Mouse (Mus musculus): ENCODE data around the gene Grb10.
A peak's percentile ranks its signal among the peaks of the same experiment; 100 is the strongest.

Grb10 gene

DNA sequence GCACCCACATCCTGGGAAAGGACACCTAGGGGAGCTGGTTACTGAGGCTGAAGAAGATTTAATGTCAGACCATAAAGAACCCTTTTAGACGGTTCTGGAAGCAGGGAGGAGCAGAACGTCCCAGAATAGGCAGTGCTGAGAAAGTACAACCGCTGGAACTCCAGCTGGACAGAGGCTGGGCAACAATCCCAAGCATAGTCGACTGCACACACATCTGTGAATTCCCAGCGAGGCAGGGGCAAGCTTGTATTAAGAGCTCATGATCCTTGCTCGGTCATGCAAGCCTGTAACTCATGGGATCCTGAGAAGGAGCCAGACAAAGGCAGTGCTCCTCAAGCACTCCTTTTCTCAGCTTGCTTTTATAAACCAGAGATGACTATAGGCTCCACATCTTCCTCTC lies 69.7 kb downstream of the Grb10 start:
- DNase-seq (ENCODE audit: low spot score), result peak; percentile 63

DNA sequence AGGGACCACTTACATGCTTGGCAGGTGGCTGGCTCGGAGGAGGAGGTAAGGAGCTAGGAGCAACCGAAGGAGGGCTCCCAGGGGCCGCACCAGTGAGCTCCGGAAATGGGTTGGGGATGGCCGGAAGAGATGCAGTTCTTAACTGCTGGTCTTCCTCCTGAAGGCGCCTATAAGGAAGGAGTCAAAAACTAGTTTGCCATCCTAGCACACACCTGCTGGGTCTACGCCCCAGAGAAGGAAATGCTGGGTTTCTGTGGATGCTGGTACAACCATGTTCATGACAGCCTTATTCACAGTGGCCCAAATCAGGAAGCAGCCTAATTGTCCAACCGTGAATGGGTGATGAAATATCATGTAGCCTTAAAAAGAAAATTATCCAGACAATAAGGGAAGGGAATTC lies 71.0 kb downstream of the Grb10 start:
- DNase-seq (ENCODE audit: low spot score), result no peak

- DNase-seq (ENCODE audit: low spot score), result no peak
Measured at GRCm38 (mm10) chr11:11966220-11966619, 72.3 kb downstream of the Grb10 start.

GRCm38 (mm10) chr11:11965501-11966125 lies 72.9 kb downstream of the Grb10 start:
- DNase-seq (ENCODE audit: low spot score), result peak; percentile 42

DNA sequence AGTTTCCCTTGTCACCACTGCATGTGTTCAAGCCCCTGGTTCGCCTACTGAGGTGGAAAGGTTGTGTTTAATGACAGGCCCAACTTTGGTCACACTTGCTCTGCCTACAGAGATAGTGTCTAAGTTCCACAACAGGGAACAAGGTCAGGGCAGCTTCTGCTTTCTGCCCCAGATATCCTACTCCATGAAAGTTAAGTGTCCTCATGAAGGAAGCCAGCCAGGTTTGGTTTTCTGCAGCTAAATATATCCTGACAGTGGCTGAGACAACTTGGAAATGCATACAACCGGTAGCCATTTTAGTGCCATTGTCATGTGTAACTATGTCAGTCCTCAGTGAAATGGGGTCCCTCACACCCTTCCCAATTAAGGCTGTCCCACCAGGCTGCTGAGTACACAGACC lies 73.8 kb downstream of the Grb10 start:
- DNase-seq (ENCODE audit: low spot score), result no peak

GRCm38 (mm10) chr11:11963587-11963986 lies 74.9 kb downstream of the Grb10 start:
- DNase-seq (ENCODE audit: low spot score), result no peak

GRCm38 (mm10) chr11:11963065-11963464 lies 75.4 kb downstream of the Grb10 start:
- no peak for DNase-seq (ENCODE audit: low spot score)

DNA sequence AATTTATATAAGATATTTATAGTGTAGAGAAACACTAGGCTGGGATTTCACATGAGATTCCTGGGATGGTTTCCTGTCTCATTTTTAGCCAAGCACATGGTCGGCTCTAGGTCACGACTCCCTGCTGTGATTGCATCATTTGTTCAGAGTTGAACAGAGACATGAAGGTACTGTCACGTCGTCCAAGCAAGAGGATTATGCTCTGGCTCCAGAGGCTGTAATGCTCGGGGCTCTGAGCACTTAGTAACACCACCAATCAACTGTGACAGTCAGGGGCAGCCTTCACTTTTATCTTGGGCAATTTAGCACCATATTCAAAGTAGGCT lies 75.9 kb downstream of the Grb10 start:
- DNase-seq (ENCODE audit: low spot score), result no peak

DNA sequence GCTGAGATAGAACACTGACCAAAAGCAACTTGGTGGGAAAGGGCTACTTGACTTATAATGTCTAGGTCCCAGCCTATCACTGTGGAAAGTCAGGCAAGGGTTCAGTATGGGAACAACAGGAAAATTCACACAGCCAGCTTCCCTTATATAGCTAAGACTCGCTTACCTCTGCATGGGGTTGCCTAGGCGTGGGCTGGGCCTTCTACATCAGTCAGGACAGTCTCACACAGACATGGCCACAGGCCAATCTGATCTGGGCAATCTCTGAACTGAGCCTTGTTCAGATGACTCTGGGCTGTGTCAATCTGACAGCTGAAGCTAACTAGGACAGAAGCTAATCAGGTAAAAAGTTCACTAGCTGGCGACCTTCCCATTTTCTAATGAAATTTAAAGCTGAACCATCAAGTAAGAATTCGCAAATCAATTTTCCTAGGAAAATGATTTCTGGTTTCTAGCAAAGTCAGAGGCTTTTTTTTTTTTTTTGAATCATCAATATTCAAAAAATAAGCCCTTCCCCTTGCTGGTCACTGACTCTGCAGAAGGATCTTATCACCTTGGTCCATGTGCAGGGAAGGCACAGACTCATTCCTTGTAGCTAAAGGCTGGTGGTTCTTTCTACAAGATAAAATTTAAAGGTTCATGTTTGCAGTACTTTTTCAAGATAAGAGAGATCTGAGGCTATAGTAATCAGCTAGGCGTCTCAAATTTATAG lies 76.4 kb downstream of the Grb10 start:
- DNase-seq (ENCODE audit: low spot score), result no peak

- no peak for DNase-seq (ENCODE audit: low spot score)
Measured at GRCm38 (mm10) chr11:11960858-11961257, 77.6 kb downstream of the Grb10 start.

DNA sequence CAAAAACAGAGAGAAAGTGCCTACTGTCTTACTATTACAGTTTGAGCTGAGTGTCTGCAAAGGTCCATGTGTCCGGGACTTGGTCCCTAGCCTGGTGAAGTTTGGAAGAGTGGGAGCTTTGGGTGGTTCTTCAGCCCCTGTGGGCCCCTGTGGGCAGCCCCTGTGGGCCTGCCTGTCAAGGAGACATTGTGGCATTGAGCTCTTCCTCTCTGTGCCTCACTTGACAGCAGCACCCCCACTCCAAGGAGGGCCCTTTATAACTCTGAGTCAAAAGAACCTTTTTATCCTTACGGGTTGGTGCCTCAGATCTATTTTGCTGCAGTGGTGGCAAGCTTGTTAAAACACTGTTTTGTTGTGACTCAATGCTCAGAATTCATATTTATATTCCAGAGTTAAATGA lies 78.3 kb downstream of the Grb10 start:
- no peak for DNase-seq (ENCODE audit: low spot score)

- no peak for DNase-seq (ENCODE audit: low spot score)
Measured at GRCm38 (mm10) chr11:11958479-11958878, 80.0 kb downstream of the Grb10 start.

DNA sequence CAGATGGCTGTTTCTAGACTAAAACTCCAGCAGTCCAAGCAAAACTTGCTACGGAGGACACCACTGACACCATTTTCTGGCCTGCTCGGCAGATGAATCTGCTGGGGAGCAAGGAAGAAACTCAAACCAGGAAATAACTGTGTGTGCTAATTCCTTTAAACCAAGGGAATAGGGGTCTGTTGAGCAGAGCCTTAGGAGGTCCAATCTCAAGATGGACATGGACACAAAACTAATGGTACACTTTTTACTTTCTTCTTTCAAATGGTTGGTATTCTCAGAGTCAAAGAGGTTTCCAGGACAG lies 80.5 kb downstream of the Grb10 start:
- no peak for DNase-seq (ENCODE audit: low spot score)

- DNase-seq (ENCODE audit: low spot score), result no peak
Measured at GRCm38 (mm10) chr11:11957211-11958060, 81.0 kb downstream of the Grb10 start.

- no peak for DNase-seq (ENCODE audit: low spot score)
Measured at GRCm38 (mm10) chr11:11955783-11956182, 82.7 kb downstream of the Grb10 start.

DNA sequence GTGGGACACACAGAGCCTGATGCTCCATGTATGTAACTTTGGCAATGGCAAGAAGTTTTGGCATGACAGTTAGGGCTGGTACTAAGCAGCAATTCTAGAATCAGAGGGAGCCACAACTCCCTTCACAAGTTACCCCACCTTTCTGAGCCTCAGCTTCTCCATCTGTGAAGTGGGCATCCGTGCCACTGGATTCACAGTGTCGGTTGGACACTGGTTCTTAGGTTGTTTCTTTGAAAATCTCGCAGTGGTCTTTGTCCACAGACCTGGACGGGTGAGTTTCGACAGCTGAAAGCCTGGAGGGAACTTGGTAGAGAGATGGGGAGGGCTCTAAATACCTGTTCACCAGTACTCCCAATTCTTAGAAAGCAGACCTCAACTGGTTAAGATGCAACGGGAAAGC lies 83.9 kb downstream of the Grb10 start:
- DNase-seq (ENCODE audit: low spot score), result no peak

DNA sequence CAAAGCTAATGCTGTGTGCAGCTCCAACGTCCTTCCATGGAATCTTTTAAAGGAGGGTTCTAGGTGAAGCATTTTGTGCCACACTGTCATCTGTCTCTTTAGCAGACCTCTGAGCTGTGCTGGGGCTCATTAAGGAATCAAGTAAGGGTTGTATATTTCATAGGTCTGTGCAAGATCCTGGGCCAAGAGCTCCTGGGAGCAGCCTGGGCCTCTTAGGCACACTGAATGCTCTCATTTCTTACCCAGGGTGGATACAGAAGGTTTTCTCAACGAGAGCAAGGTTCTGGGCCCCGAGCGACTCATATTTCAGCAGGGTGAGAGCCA lies 84.4 kb downstream of the Grb10 start:
- DNase-seq (ENCODE audit: low spot score), result no peak

GRCm38 (mm10) chr11:11953364-11954114 lies 84.9 kb downstream of the Grb10 start:
- no peak for DNase-seq (ENCODE audit: low spot score)

DNA sequence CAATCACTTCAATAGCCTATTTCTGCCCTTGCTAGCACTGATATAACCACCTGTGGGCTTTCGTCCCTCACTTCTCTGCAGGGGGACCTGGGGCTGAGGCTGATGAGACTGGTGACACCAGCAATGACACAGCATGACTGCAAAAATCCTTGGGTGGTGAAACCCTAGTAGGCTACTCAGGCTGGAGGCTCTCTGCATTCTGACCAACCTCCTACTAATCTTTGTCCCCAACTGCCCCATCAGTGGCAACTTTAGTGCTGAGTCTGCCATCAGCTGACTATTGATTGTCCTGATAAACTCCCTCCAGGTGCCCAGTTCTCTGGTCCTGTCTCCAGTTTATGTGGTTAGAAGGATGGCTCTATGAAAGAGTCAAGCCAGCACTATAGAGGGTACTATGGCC lies 85.9 kb downstream of the Grb10 start:
- DNase-seq (ENCODE audit: low spot score), result no peak

- no peak for DNase-seq (ENCODE audit: low spot score)
Measured at GRCm38 (mm10) chr11:11948988-11949365, 89.5 kb downstream of the Grb10 start.

GRCm38 (mm10) chr11:11948321-11948987 lies 90.0 kb downstream of the Grb10 start:
- no peak for DNase-seq (ENCODE audit: low spot score)

DNA sequence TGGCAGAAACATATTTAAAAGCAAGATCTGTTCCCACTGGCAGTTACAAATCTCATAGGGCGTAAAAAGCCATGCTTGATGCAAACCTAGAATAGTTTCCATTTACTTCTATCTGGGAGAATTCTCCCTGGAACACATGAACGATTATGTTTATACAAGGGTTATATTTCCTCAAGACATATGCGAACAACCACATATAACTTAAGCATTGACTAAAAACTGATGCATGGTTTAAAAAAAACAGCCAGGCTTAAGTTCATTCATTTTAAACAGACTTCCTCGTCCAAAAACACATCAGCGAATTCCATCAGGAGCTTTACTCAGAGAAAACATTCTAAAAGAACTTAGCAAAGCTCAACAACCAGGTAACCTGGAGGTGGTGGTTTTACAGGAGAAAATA lies 90.6 kb downstream of the Grb10 start:
- no peak for DNase-seq (ENCODE audit: low spot score)

Measured in testis, postnatal 14 days (tissue).